Mouse (Mus musculus): Measurements from ENCODE around the gene Wdr31.

DNA sequence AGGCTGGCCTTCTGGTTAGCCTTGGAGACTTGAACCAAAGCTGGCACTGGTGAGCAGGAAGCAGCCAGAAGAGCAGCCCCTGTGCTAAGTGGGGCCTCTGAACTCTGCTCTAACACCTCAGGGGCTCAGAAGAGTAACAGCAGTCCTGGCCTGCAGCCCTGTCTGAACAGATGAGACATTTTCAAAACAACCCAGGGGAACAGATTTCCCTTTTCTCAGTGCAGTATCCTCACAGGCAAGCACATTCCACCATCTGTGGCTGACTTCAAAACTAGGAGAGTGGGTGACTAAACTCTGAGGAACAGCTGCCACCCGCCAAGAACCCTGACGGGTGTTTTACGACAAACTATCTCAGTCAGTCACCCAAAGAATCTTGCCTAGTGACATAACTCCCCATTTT is 11.6 kb downstream of the Wdr31 start:
- TF ChIP-seq CTCF (IDR thresholded peaks at IDR 0.05; ENCODE audit: extremely low read depth, insufficient read length, insufficient replicate concordance, low read depth, low read length) (no peak), POLR2A (IDR thresholded peaks at IDR 0.05; ENCODE audit: low read depth, low read length) (no peak)

Data from small intestine, adult 2 months (tissue).